Mouse (Mus musculus) forebrain, embryonic 11.5 days (tissue): ENCODE measurements at regions not wholly inside any gene's neighbourhood (a gene's known extent, or its start where the extent isn't known, plus 50 kb on each side); places are given as distances from the start of the nearest gene placed in this dataset.

Experiments used
- ATAC-seq: fragments of 200-750 bp; cut with Nextera tagmentation; replicated peaks from 2 replicates; pipeline ENCODE4 v1.8.0; 2017; ENCODE audit warnings: moderate TSS enrichment; ENCODE audit not compliant: low FRiP score
- DNase-seq: peaks from one replicate; pipeline ENCODE4 v3.0.0-alpha.2; 2017; ENCODE audit warnings: low spot score
- H3K27ac ChIP-seq: fragments of 300-500 bp; sonication (generic); 2 replicates; pipeline ENCODE4 v1.5.1; 2014; ENCODE audit warnings: low read depth, low read length
- H3K27me3 ChIP-seq: fragments of 300-500 bp; sonication (generic); 2 replicates; pipeline ENCODE4 v1.6.1; 2014; ENCODE audit warnings: mild to moderate bottlenecking, low read length, mixed read lengths; ENCODE audit not compliant: control insufficient read depth, insufficient read depth
- H3K36me3 ChIP-seq: fragments of 300-500 bp; sonication (generic); 2 replicates; pipeline ENCODE4 v1.6.1; 2014; ENCODE audit warnings: mild to moderate bottlenecking, low read length, moderate library complexity, mixed read lengths; ENCODE audit not compliant: control insufficient read depth, insufficient read depth
- H3K4me1 ChIP-seq: fragments of 300-500 bp; sonication (generic); replicated peaks from 2 replicates; pipeline ENCODE4 v1.6.1; 2014; ENCODE audit warnings: low read length, mixed read lengths; ENCODE audit not compliant: control insufficient read depth, insufficient read depth
- H3K4me2 ChIP-seq: fragments of 300-500 bp; sonication (generic); 2 replicates; pipeline ENCODE4 v1.6.1; 2014; ENCODE audit warnings: low read depth, mild to moderate bottlenecking, low read length, moderate library complexity, mixed read lengths; ENCODE audit not compliant: severe bottlenecking
- H3K4me3 ChIP-seq: fragments of 300-500 bp; sonication (generic); 2 replicates; pipeline ENCODE4 v1.5.1; 2014; ENCODE audit warnings: low read depth, low read length
- H3K9ac ChIP-seq: fragments of 300-500 bp; sonication (generic); 2 replicates; pipeline ENCODE4 v1.6.1; 2014; ENCODE audit warnings: low read length
- H3K9me3 ChIP-seq: fragments of 300-500 bp; sonication (generic); 2 replicates; pipeline ENCODE4 v1.6.1; 2016; ENCODE audit warnings: low read length, mixed read lengths; ENCODE audit not compliant: control insufficient read depth
- WGBS: fragments of 180-500 bp; shearing (Covaris S2); extraction: QIAGEN DNeasy Blood & Tissue Kit; methylation state at CpG from one replicate; pipeline ENCODE4 v1.1.7; 2014; 5-methylcytosine and 5-hydroxymethylcytosine counted together

DNA sequence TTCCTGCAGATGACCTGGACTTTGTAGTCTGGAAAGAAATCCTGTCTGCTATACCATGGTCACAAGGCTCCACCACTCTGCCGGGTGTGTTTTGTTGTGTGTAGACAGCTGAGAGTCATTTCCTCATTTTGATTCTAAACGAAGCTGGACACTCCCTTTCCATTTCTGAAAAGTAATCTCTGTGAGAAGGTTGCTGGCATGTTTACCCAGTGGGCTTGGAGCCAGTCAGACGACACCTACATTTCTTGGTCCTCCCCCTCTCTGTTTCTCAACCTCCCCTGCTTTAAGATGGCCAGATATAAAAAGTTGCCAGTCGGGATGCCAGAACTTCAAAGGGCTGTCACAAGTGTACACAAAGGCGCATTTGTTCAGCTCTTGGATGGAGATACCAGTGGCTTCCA is 100.8 kb upstream of the Agr3 start:
- no peak overlapping the region for H3K9ac ChIP-seq
- no peak overlapping the region for H3K27ac ChIP-seq
- no peak overlapping the region for H3K4me3 ChIP-seq
- no peak overlapping the region for H3K4me2 ChIP-seq
- no peaks in the 10 kb centered on the region for H3K27me3 ChIP-seq
- H3K9me3 ChIP-seq, result no peaks in the 10 kb centered on the region
- DNase-seq (no peak), ATAC-seq (no peak)
- H3K36me3 ChIP-seq, result no peaks in the 10 kb centered on the region
- H3K4me1 ChIP-seq, result no peaks in the 10 kb centered on the region
- WGBS, result 50% methylated on average over 5 of the region's 5 CpGs

DNA sequence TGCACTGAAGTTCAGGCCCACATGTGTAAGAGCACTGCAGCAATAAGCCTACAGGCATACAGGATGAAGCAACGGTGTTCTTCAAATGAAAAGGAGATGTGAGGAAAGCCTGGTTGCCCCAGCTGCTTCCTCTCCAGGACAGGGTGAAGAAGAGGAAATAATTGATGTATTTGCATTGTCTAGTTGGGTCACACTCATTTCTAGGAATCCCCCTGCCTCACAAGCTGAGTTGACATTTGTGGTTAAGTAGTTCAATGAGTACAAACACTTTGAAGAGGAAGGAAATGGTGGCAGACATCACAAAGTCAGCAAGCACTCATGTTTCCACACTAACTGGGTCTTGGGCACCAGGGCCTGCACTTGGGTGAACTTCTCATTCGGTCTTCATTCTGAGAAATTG is 126.2 kb upstream of the Agr3 start:
- H3K4me2 ChIP-seq, result no peak overlapping the region
- H3K36me3 ChIP-seq, result no peaks in the 10 kb centered on the region
- H3K4me1 ChIP-seq, result no peaks in the 10 kb centered on the region
- no peaks in the 10 kb centered on the region for H3K27me3 ChIP-seq
- DNase-seq (no peak), ATAC-seq (no peak)
- H3K4me3 ChIP-seq, result no peak overlapping the region
- H3K9me3 ChIP-seq, result no peaks in the 10 kb centered on the region
- H3K9ac ChIP-seq, result no peak overlapping the region
- H3K27ac ChIP-seq, result no peak overlapping the region
- WGBS, result 87% methylated on average over 2 of the region's 2 CpGs

DNA sequence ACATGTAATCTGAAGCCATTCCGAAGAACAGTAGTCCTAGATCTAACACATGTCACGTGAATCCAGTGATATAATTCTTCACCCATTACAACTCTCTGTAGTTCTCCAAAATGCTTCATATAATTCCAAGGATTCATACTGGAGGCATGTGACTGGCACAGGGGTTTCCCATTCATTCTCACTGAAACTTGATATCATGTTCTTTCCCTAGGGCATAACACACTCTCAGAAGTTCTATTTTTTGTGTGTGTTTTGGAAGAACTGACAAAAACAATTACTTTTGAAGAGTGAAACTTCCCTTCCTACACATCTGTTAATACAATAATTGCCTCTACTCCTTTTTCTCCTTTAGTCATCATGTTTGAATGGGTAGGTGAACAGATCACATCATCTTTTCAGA is 150.0 kb upstream of the Agr3 start:
- no peak overlapping the region for H3K27ac ChIP-seq
- no peak overlapping the region for H3K9ac ChIP-seq
- no peaks in the 10 kb centered on the region for H3K36me3 ChIP-seq
- ATAC-seq, result no peak
- 83% methylated on average over 2 of the region's 2 CpGs for WGBS
- no peaks in the 10 kb centered on the region for H3K27me3 ChIP-seq
- no peak overlapping the region for H3K4me2 ChIP-seq
- H3K4me3 ChIP-seq, result no peak overlapping the region
- H3K4me1 ChIP-seq, result no peaks in the 10 kb centered on the region
- no peak for DNase-seq
- H3K9me3 ChIP-seq, result no peaks in the 10 kb centered on the region

DNA sequence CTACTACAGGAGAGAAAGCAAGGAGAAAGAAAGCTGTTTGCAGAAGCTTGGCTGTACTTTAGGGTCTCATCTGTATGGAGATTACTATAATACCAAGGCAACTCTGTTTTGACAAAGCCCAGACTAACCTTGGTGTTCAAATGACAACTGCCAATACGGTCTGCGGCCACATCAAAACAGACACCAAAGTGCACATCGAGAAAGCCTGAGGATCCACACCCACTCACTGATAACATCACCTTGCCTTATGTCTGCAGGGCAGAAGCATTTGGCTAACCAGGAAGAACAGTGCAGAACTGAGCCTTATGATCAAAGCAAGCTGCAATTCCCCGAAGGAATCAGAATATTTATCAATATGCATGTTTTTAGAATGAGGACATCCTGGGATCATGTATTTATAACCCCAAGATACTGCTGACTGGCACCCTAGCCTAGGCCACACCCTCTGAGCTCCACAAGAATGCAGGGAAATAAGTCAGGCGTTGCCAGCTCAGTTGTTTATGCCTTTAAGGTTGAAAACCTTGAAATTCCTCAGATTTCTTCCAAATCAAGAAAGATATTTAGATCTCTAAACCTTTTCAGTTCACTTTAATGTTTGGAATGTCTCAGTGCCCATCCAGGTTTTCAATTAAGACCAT is 154.9 kb upstream of the Agr3 start:
- DNase-seq, result no peak
- no peak for ATAC-seq
- WGBS, result 78% methylated on average over 5 of the region's 5 CpGs

DNA sequence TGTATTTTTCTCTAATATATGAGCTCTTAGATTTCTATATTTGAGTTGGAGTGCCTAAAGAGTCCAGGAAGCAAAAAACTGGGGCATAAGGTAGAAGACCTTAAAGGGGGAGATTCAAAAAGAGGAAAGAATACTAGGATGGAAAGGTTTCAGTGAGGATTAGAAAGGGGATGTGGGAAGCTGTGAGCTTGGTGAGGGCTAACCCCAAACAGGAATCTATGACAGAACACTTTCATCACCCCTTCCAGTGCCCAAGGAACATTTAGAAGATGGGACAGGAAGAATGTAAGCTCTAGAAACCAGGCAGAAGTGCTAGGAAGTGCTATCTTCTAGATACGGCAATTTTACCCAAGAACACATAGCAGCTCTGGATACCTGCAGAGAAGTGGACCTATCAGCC is 166.5 kb upstream of the Agr3 start:
- 82% methylated on average over 1 of the region's 1 CpGs for WGBS
- H3K27me3 ChIP-seq, result no peaks in the 10 kb centered on the region
- DNase-seq, result no peak
- ATAC-seq, result no peak
- H3K4me2 ChIP-seq, result no peak overlapping the region
- no peak overlapping the region for H3K4me3 ChIP-seq
- no peaks in the 10 kb centered on the region for H3K4me1 ChIP-seq
- H3K36me3 ChIP-seq, result no peaks in the 10 kb centered on the region
- no peak overlapping the region for H3K9ac ChIP-seq
- no peaks in the 10 kb centered on the region for H3K9me3 ChIP-seq
- no peak overlapping the region for H3K27ac ChIP-seq

More for the DNA sequence above, 154.9 kb upstream of the Agr3 start:
- Histone ChIP-seq H3K9me3 (no peaks in the 10 kb centered on the region), H3K9ac (no peak overlapping the region), H3K27me3 (no peaks in the 10 kb centered on the region), H3K4me1 (no peaks in the 10 kb centered on the region), H3K36me3 (no peaks in the 10 kb centered on the region), H3K4me3 (no peak overlapping the region), H3K27ac (no peak overlapping the region), H3K4me2 (no peak overlapping the region)

DNA sequence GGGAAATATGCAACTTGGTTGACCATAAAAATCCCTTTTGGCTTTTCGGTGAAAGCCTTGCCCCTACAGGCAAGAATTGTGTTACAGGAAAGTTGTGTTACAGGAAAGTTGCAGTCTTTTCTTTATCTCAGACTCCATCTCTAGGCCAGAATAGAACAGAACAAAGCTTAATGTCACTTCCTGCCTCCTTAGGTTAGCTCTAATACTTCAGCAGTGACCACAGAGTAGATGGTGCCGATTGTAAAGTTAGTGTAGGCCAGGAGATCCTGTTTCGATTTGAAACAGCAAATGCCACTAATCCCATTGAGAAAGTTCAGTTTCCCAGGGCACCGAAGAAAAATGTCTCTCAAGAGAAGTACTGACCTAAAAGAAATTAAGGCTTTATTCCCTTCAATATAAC is 170.3 kb upstream of the Agr3 start:
- H3K4me2 ChIP-seq, result no peak overlapping the region
- WGBS, result 82% methylated on average over 4 of the region's 4 CpGs
- no peaks in the 10 kb centered on the region for H3K4me1 ChIP-seq
- H3K36me3 ChIP-seq, result no peaks in the 10 kb centered on the region
- H3K4me3 ChIP-seq, result no peak overlapping the region
- no peaks in the 10 kb centered on the region for H3K9me3 ChIP-seq
- DNase-seq (no peak), ATAC-seq (no peak)
- H3K27ac ChIP-seq, result no peak overlapping the region
- H3K27me3 ChIP-seq, result no peaks in the 10 kb centered on the region
- no peak overlapping the region for H3K9ac ChIP-seq

DNA sequence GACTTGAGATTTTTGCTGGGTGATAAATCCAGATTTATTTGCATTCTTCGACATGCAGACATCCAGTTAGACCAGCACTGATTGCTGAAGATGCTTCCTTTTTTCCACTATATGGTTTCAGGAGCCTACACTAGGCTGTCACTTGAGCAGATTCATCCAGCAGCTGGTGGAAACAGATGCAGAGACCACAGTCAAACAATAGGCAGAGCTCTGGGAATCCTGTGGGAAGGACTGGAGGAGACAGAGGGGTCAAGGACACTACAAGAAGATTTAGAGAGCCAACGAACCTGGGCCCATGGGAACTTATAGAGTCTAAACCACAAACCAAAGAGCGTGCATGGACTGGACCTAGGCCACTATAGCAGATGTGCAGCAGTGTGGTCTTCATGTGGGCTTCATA is 177.4 kb upstream of the Agr3 start:
- ATAC-seq (no peak), DNase-seq (no peak)
- no peaks in the 10 kb centered on the region for H3K27me3 ChIP-seq
- H3K36me3 ChIP-seq, result no peaks in the 10 kb centered on the region
- H3K4me3 ChIP-seq, result no peak overlapping the region
- H3K9me3 ChIP-seq, result no peaks in the 10 kb centered on the region
- no peak overlapping the region for H3K9ac ChIP-seq
- H3K27ac ChIP-seq, result no peak overlapping the region
- 91% methylated on average over 3 of the region's 3 CpGs for WGBS
- no peak overlapping the region for H3K4me2 ChIP-seq
- no peaks in the 10 kb centered on the region for H3K4me1 ChIP-seq

DNA sequence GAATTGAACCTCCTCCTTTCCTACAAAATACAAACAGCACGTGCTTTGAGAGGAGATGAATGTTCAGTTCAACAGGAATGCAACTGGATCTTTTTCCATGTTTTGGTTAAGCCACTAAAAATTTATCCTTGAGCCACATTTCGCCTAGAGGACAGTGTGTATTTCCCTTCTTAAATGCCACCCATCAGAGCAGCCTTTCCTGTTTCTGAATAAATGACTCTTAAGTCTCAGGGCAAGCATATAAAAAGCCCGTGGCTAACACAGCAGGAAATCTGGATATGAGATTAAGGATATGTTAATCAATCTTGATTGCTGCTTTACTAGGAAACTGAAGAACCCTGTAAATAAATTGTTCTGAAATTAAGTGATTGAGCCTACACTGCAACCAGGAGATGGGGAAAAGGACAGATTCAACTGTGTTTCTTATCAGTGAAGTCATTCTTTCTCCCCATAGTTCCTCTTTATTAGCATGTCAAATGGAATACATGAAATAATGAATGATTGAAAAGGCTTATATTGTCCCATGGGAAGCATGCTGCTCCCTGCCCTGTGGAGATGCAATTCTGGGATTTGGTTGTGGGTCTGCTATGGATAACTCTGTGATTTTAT is 178.6 kb upstream of the Agr3 start:
- ATAC-seq (no peak), DNase-seq (no peak)
- WGBS, result 55% methylated on average over 3 of the region's 3 CpGs
- no peaks in the 10 kb centered on the region for H3K36me3 ChIP-seq
- H3K27me3 ChIP-seq, result no peaks in the 10 kb centered on the region
- no peaks in the 10 kb centered on the region for H3K4me1 ChIP-seq
- no peak overlapping the region for H3K9ac ChIP-seq
- H3K9me3 ChIP-seq, result no peaks in the 10 kb centered on the region
- H3K4me3 ChIP-seq, result no peak overlapping the region
- no peak overlapping the region for H3K4me2 ChIP-seq
- H3K27ac ChIP-seq, result no peak overlapping the region

DNA sequence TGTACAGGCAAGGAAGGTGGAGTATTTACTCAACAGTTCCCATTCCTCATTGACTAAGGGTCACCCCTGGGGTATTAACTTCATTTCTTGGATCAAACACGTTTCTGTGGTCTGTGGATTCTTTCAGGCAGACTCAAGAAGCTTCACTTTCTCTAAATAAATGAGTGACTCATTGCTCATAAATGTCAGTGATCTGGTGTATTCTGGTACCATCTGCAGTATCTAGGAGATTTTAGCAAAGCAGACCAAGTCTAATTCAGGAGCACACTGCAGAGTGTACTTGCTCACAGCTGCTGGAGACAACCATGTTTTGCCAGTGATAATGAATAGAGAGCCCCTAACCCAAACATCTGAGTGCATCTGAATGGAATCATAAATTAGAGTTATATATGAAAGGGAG is 182.7 kb upstream of the Agr3 start:
- no peak for ATAC-seq
- DNase-seq, result no peak
- no peak overlapping the region for H3K4me3 ChIP-seq
- H3K9me3 ChIP-seq, result no peaks in the 10 kb centered on the region
- H3K4me2 ChIP-seq, result no peak overlapping the region
- WGBS, result 72% methylated on average over 1 of the region's 1 CpGs
- H3K36me3 ChIP-seq, result no peaks in the 10 kb centered on the region
- H3K27ac ChIP-seq, result no peak overlapping the region
- no peak overlapping the region for H3K9ac ChIP-seq
- no peaks in the 10 kb centered on the region for H3K27me3 ChIP-seq
- no peaks in the 10 kb centered on the region for H3K4me1 ChIP-seq
